Mouse (Mus musculus) embryo, embryonic 10 days (tissue): ENCODE data around the gene Cdkal1.

Experiments used
- DNase-seq: peaks from one replicate; pipeline ENCODE4 v3.0.0-alpha.2; 2015; ENCODE audit warnings: low spot score

The Cdkal1 gene

GRCm38 (mm10) chr13:29808383-29808782 is 47.1 kb downstream of the Cdkal1 start:
- no peak for DNase-seq

- DNase-seq, result no peak
Observed at GRCm38 (mm10) chr13:29807930-29808329, 47.5 kb downstream of the Cdkal1 start.

- DNase-seq, result no peak
Observed at GRCm38 (mm10) chr13:29806871-29807270, 48.6 kb downstream of the Cdkal1 start.

- no peak for DNase-seq
Observed at GRCm38 (mm10) chr13:29805296-29805695, 50.2 kb downstream of the Cdkal1 start.

- DNase-seq, result no peak
Observed at GRCm38 (mm10) chr13:29804034-29804433, 51.4 kb downstream of the Cdkal1 start.

- no peak for DNase-seq
Observed at GRCm38 (mm10) chr13:29802699-29803098, 52.8 kb downstream of the Cdkal1 start.

DNA sequence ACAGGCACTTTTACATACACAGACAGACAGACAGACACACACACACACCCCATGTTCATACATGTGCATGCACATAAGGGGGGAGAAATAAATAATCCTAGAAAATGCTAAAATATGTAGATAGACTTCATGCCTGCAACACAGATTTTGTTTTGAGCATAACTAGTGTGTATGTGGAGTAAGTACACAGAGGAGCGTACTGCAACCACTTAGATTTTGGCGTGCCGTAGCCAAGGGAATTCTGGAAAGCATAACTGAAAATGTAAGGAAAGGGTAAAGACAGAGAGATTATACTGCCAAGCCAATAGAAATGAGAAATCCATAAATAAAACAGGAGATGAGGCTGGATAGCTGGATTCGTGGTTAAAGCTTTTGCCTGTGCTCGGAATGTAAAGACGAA is 55.4 kb downstream of the Cdkal1 start:
- no peak for DNase-seq

DNA sequence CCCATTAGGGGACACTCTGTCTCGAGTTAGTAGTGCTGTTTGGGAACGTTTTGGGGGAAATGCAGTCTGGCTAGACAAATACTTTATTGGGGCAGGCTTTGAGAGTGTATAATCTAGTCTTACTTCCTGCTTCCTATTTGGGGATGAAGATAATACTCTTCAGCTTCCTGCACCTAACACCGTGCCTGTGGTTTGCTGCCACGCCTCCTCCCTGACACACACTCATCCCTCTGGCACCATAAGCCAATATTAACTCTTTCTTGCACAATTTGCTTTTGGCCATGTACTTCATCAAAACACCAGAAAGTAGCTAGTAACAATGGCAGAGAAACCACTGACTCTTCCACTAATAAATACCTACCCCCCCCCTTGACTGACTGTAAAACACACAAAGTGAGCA is 63.4 kb downstream of the Cdkal1 start:
- no peak for DNase-seq

DNA sequence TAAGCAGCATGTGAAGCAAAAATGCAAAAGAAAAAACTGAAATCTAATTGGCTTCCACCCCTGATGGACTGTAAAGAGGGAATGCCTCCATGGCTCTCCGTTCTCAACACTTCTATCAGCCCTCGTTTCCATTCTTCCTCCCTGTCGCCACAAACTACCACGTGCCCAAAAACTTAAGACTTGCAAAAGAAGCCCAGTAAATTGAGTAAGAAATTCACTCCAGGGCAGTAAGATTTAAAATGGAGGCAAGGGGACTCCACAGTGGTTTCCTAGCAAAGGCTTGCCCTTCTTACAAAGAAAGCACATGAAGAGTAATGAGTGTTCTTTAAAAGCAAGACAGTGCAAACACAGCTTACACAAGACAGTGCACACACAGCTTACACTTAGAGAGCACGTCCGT is 64.0 kb downstream of the Cdkal1 start:
- DNase-seq, result no peak

DNA sequence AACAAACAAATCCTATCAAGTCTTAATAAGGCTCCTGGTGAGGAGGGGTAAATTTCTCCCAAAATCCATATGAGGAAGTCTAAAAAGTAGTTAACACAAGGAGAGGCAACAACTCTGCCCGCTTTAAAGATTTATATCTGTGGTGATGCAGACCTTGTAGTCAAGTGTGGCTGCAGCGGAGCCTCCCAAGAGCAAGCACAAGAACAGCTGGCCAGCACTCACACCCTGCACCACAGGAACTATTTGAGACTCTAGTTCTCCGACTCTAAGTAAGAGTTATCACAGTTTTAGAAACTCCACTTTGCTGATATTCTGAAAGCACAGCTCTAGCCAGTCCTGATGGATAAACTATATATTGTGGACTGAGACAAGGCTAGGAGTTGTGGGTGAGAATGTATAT is 68.5 kb downstream of the Cdkal1 start:
- DNase-seq, result no peak

- DNase-seq, result no peak
Observed at GRCm38 (mm10) chr13:29784894-29785293, 70.6 kb downstream of the Cdkal1 start.

DNA sequence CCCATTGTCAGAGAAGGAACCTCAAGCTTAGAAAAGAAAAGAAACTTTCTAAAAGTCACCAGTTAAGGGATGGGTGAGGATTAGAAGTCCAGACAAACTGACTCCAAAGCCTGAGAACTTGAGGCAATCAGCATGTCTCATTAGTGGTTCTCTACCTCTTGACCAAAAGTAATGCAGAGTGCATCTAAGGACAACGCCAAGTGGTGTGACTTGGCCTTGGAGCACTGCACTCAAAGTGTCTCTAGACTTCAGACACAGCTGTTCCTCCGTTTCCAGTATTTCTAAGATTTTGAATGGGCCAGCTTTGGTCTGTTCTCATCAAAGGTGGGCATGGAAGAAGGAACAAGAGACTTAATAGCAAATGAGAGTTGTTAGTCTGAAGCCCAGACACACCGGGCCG is 74.1 kb downstream of the Cdkal1 start:
- no peak for DNase-seq

DNA sequence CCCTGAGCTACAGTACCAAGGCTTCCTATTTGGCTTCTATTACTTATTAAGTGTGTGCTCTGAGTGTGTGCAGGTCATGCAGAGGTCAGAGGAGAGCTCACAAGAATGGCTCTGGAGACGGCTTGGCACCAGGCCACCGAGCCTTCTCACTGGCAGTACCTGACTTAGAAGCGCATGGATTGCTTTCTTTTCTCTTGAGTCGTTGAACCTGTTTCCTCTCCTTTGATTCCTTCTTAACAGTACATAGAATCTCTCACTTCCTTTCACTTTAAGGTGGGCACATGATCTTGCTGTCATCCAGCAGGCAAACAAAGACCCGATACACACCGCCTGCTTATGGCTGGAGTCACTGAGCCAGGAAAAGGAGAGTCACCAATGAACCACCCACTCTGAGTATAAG is 74.8 kb downstream of the Cdkal1 start:
- DNase-seq, result no peak

GRCm38 (mm10) chr13:29779519-29779918 is 76.0 kb downstream of the Cdkal1 start:
- no peak for DNase-seq

DNA sequence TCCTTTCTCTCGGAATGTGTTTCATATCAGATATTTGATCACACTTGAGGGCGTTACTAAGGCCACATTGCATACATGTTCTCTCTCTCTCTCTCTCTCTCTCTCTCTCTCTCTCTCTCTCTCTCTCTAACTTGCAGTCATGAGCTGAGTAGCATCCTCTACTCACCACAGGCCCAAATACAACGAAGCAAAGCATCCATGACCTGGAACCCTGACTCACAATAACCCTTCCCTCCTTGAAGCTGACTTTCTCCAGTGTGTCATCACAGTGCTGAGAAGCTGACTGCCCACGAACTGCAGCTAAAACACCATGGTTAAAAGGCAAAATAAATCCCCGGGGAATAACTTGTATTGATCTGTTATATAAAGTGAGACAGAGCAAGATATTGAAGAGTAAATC is 76.4 kb downstream of the Cdkal1 start:
- DNase-seq, result no peak

DNA sequence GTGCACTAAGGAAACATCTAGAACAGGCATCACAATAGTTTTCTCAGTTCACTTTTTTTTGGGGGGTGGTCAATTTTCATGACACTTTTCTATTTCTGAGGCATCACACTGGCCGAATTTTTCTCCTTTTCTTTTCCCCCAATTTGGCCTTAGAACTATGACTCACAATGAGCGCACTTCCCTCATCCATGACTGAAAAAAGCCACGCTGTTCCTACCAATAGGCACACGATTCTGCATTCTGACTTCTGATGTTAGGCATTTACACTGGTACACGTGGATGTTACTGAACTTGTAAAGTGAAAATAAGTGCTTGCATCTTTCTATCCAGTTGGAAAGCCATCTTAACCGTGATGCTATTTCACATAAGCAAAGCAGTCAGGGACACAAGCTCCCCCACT is 77.3 kb downstream of the Cdkal1 start:
- no peak for DNase-seq

DNA sequence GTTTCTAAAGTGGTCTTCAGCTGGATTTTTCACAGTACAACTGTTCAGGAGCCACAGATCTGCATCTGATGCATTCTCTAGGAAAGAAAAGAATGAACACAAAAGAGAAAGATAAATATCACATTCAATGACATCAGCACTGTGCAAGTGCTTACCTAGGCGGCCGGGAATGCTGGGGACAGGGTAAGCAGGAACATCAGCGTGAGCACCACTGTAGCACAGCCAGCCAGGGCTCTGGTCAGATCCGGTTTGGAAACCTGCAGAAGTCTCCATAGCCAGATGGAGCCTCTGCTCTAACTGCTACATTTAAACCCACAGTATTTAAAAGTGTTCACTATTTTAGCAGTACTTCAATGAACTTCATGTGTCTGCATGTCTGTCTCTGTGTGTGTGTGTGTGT is 78.2 kb downstream of the Cdkal1 start:
- no peak for DNase-seq

DNA sequence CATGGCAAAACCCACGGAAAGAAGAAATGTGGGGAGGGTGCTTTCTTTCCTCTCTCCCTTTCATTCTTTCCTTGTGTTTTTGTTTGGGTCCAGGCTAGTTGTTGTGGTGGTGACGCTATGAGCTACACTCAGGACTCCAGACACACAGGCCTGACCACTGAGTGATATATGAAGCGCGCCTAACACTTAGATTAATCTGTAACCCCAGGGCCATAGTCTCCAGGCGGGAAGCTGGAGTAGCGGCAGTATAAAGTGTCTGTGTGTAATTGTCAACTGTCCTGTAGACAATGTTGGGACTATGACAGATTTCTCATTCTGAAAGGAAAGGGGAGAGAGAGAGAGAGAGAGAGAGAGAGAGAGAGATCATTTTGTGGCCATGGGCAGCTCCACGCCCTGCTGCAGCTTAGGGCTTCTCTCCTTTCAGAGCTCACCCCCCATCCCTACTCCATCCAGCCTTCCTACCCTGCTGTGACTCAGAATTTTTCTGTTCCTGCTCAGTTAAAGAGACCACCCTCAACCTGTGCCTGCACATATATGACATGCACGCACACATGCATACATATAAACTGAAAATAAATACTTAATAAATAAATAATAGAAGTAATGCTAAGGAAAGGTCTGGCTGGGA is 79.8 kb downstream of the Cdkal1 start:
- DNase-seq, result peak; percentile 57

DNA sequence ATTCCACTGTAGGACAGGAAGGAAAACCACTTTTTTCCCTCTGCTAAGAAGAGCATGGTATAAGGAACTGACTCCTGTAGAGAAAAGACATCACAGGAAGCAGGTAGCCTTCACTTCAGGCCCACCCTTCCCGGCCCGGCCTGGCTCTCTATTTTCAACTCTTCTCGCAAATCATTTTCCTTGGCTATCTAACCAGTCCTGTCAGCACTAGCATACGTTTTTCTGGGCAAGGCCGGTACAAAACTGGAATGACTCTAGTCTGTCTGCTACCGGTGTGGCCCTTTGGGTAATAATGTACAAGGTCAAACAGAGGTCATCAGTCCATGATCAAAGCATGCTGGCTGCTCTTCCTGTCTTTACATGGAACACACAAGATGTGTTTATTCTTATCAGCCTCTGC is 81.9 kb downstream of the Cdkal1 start:
- DNase-seq, result peak; percentile 70

GRCm38 (mm10) chr13:29772970-29773369 is 82.5 kb downstream of the Cdkal1 start:
- no peak for DNase-seq

- DNase-seq, result peak; percentile 60
Observed at GRCm38 (mm10) chr13:29769647-29770436, 85.6 kb downstream of the Cdkal1 start.

- DNase-seq, result no peak
Observed at GRCm38 (mm10) chr13:29768104-29768503, 87.4 kb downstream of the Cdkal1 start.

- peak; percentile 32 for DNase-seq
Observed at GRCm38 (mm10) chr13:29767587-29767986, 87.9 kb downstream of the Cdkal1 start.

GRCm38 (mm10) chr13:29766377-29766776 is 89.1 kb downstream of the Cdkal1 start:
- no peak for DNase-seq
